Mouse (Mus musculus) brain, embryonic 14.5 days (tissue): ENCODE data around the gene Nubp1.

ENCODE experiments used
- CTCF ChIP-seq: fragments of 200-500 bp; IDR thresholded peaks from 2 replicates; pipeline ENCODE4 v1.5.1; 2012; ENCODE audit warnings: inconsistent platforms, mild to moderate bottlenecking, moderate library complexity, borderline replicate concordance; ENCODE audit not compliant: insufficient read depth, insufficient read length; ENCODE audit errors: extremely low read depth
- POLR2A ChIP-seq: fragments of 200-500 bp; IDR thresholded peaks from 2 replicates; pipeline ENCODE4 v1.6.1; 2012; ENCODE audit warnings: mild to moderate bottlenecking, inconsistent platforms, borderline replicate concordance; ENCODE audit not compliant: poor library complexity, insufficient read depth, insufficient read length, severe bottlenecking; ENCODE audit errors: extremely low read depth

GRCm38 (mm10) chr16:10447264-10447594, 35.5 kb downstream of the Nubp1 start, which contains the start of gene Tvp23a:
- TF ChIP-seq POLR2A = peak; percentile 39; the same call in 1 of the 2 replicates
- no peak for TF ChIP-seq CTCF
